Mouse (Mus musculus) liver, embryonic 11.5 days (tissue): Measurements from ENCODE around the gene Olfr954. TPM values are rescaled to one million over a fixed set of nuclear protein-coding genes. Genes with fewer than 3 reads are reported as not detected.

ENCODE experiments used
- ATAC-seq: fragments of 200-750 bp; cut with Nextera tagmentation; replicated peaks from 2 replicates; pipeline ENCODE4 v1.8.0; 2017; ENCODE audit warnings: moderate number of reproducible peaks, mild to moderate bottlenecking, moderate TSS enrichment, moderate library complexity; ENCODE audit not compliant: low FRiP score
- DNase-seq: peaks from one replicate; pipeline ENCODE4 v3.0.0-alpha.2; 2017; ENCODE audit warnings: low spot score
- H3K27ac ChIP-seq: fragments of 300-500 bp; sonication (generic); 2 replicates; pipeline ENCODE4 v1.5.1; 2014; ENCODE audit warnings: mild to moderate bottlenecking, low read depth, low read length, control low read depth
- H3K27me3 ChIP-seq: fragments of 300-500 bp; sonication (generic); replicated peaks from 2 replicates; pipeline ENCODE4 v1.6.1; 2014; ENCODE audit warnings: low read length, mixed read lengths; ENCODE audit not compliant: control insufficient read depth, insufficient read depth
- H3K36me3 ChIP-seq: fragments of 300-500 bp; sonication (generic); 2 replicates; pipeline ENCODE4 v1.6.1; 2014; ENCODE audit warnings: mild to moderate bottlenecking, low read length, moderate library complexity, mixed read lengths; ENCODE audit not compliant: control insufficient read depth, insufficient read depth
- H3K4me1 ChIP-seq: fragments of 300-500 bp; sonication (generic); replicated peaks from 2 replicates; pipeline ENCODE4 v1.6.1; 2014; ENCODE audit warnings: low read length, mixed read lengths; ENCODE audit not compliant: control insufficient read depth, insufficient read depth
- H3K4me2 ChIP-seq: fragments of 300-500 bp; sonication (generic); 2 replicates; pipeline ENCODE4 v1.6.1; 2014; ENCODE audit warnings: mild to moderate bottlenecking, control low read depth, moderate library complexity
- H3K4me3 ChIP-seq: fragments of 300-500 bp; sonication (generic); 2 replicates; pipeline ENCODE4 v1.5.1; 2014; ENCODE audit warnings: low read depth, low read length, control low read depth
- H3K9ac ChIP-seq: fragments of 300-500 bp; sonication (generic); 2 replicates; pipeline ENCODE4 v1.6.1; 2014; ENCODE audit warnings: low read depth, low read length, control low read depth
- H3K9me3 ChIP-seq: fragments of 300-500 bp; sonication (generic); 2 replicates; pipeline ENCODE4 v1.6.1; 2016; ENCODE audit warnings: low read length, inconsistent platforms, mixed read lengths; ENCODE audit not compliant: control insufficient read depth
- WGBS: fragments of 180-500 bp; shearing (Covaris S2); extraction: QIAGEN DNeasy Blood & Tissue Kit; methylation state at CpG from one replicate; pipeline ENCODE4 v1.1.7; 2014; 5-methylcytosine and 5-hydroxymethylcytosine counted together
- polyA plus RNA-seq: library from polyadenylated mRNA; unstranded; fragments of >200 nt; fragmentation: Nextera tagmentation; extraction: Ambion mirVana; gene quantifications from 2 replicates; pipeline ENCODE4 v1.2.1, GENCODE M21; 2014

Gene Olfr954
- not detected in 2 replicates for polyA plus RNA-seq

GRCm38 (mm10) chr9:39456401-39456800 lies at the start of gene Olfr954:
Gene Olfr954, plus strand, starts transcription at chr9:39456701.
- no peak within 1 kb of the TSS for H3K9ac ChIP-seq
- no peak within 1 kb of the TSS for H3K27ac ChIP-seq
- no peaks in the 10 kb centered on the region for H3K9me3 ChIP-seq
- no peak within 1 kb of the TSS for H3K4me2 ChIP-seq
- no peaks in the 10 kb centered on the region for H3K36me3 ChIP-seq
- H3K27me3 ChIP-seq: no peaks in the 10 kb centered on the region
- H3K4me3 ChIP-seq: no peak within 1 kb of the TSS
- ATAC-seq (no peak), DNase-seq (no peak)
- no peaks in the 10 kb centered on the region for H3K4me1 ChIP-seq
- WGBS: 74% methylated on average over 6 of the region's 6 CpGs

DNA sequence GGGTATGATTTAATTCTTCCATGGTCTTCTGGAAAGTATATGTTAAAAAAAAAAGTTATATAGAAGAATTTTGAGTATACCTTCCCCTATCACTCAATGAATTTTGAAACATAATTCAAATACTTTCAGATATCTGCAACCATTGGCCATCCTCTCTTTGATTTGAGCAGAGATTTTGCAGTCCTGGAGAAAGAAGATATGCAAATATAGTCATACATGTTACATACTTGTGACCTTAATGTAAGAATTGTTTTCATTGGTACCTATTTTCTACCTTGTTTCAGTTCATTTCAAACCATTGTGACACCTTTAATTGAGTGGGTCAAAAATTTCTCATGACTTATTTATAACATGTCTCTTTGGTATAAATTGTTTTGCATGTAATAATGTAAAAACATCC lies 29.5 kb upstream of the Olfr954 start, which contains the start of gene Olfr952:
Olfr952 (minus strand) TSS at position 101 of the 400 bp plus-strand sequence.
- Histone ChIP-seq H3K4me3 (no peak within 1 kb of the TSS), H3K36me3 (no peaks in the 10 kb centered on the region), H3K4me2 (no peak within 1 kb of the TSS), H3K4me1 (no peaks in the 10 kb centered on the region), H3K9ac (no peak within 1 kb of the TSS), H3K9me3 (no peaks in the 10 kb centered on the region), H3K27ac (no peak within 1 kb of the TSS), H3K27me3 (no peaks in the 10 kb centered on the region)
- DNase-seq: no peak
- no peak for ATAC-seq

GRCm38 (mm10) chr9:39471844-39472243 lies 15.3 kb downstream of the Olfr954 start, which contains the start of gene Olfr955:
Gene Olfr955, minus strand, starts transcription at chr9:39471944.
- Histone ChIP-seq H3K9me3 (no peaks in the 10 kb centered on the region), H3K4me1 (no peaks in the 10 kb centered on the region), H3K4me3 (no peak within 1 kb of the TSS), H3K9ac (no peak within 1 kb of the TSS), H3K4me2 (no peak within 1 kb of the TSS), H3K27ac (no peak within 1 kb of the TSS), H3K27me3 (no peaks in the 10 kb centered on the region), H3K36me3 (no peaks in the 10 kb centered on the region)
- DNase-seq: no peak
- no peak for ATAC-seq
- WGBS: 56% methylated on average over 1 of the region's 1 CpGs

DNA sequence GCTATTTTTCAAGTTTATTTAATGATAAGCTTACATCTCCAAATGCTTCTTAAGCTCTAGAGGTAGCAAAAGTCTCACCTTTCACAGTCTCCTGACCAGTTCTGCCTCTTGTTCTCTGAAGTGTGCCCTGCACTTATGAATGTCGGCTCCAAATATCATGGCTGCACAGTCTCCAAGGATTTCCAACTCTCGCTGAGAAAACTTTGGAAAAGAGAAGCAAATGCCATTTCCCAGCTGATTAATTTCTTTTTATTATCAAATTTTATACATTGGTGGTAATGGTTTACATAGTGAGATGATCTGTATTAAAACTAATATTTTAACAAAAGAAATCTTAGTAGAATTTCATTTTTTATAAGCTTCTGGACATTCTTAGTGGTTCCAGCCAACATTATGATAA lies 37.4 kb downstream of the Olfr954 start, which contains the start of gene Olfr44:
Olfr44 (minus strand) TSS at position 101 of the 400 bp plus-strand sequence.
- H3K9me3 ChIP-seq: no peaks in the 10 kb centered on the region
- H3K36me3 ChIP-seq: no peaks in the 10 kb centered on the region
- no peak within 1 kb of the TSS for H3K9ac ChIP-seq
- H3K27ac ChIP-seq: no peak within 1 kb of the TSS
- no peak within 1 kb of the TSS for H3K4me3 ChIP-seq
- ATAC-seq (no peak), DNase-seq (no peak)
- H3K27me3 ChIP-seq: no peaks in the 10 kb centered on the region
- no peak within 1 kb of the TSS for H3K4me2 ChIP-seq
- no peaks in the 10 kb centered on the region for H3K4me1 ChIP-seq
- WGBS: 90% methylated on average over 2 of the region's 2 CpGs

DNA sequence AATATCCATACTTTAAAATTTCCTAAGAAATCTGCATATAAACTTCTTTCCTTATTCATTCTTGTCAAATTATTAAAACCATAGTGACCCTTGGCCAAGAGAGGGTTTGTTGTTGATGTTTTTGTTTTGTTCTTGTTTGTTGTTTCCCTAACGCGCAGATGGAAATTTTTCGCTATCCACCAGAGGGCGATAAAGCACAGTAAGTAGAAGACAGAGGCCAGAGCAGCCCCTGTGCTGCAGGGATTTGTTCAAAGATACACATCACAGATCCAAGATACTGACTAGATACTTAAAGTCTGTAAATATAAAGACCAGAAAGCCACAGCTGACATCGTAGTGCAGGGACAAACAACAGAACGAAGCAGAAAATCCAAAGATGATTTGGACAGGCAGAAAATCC lies 52.5 kb downstream of the Olfr954 start:
- Histone ChIP-seq H3K4me3 (no peak overlapping the region), H3K9ac (no peak overlapping the region), H3K9me3 (no peaks in the 10 kb centered on the region), H3K4me1 (no peaks in the 10 kb centered on the region), H3K4me2 (no peak overlapping the region), H3K27ac (no peak overlapping the region), H3K36me3 (no peaks in the 10 kb centered on the region), H3K27me3 (no peaks in the 10 kb centered on the region)
- DNase-seq (no peak), ATAC-seq (no peak)
- 10% methylated on average over 6 of the region's 6 CpGs for WGBS

- 78% methylated on average over 9 of the region's 9 CpGs for WGBS
- no peak for DNase-seq
These were observed 52.9 kb downstream of the Olfr954 start for GRCm38 (mm10) chr9:39509412-39509811.

More at GRCm38 (mm10) chr9:39509412-39509811, 52.9 kb downstream of the Olfr954 start:
- no peaks in the 10 kb centered on the region for H3K36me3 ChIP-seq
- no peak overlapping the region for H3K9ac ChIP-seq
- no peaks in the 10 kb centered on the region for H3K9me3 ChIP-seq
- no peak overlapping the region for H3K4me2 ChIP-seq
- no peak for ATAC-seq
- H3K27ac ChIP-seq: no peak overlapping the region
- H3K4me1 ChIP-seq: no peaks in the 10 kb centered on the region
- H3K27me3 ChIP-seq: no peaks in the 10 kb centered on the region
- H3K4me3 ChIP-seq: no peak overlapping the region

Other genes with a start within 250 kb of the Olfr954 start
- not detected in 2 replicates for gene Olfr1537, start 206.7 kb upstream of the Olfr954 start, polyA plus RNA-seq
- not detected in 2 replicates for gene Olfr945, start 179.9 kb upstream of the Olfr954 start, polyA plus RNA-seq
- gene Olfr948, start 130.7 kb upstream of the Olfr954 start, polyA plus RNA-seq: not detected in 2 replicates
- not detected in 2 replicates for gene Olfr951, start 69.3 kb upstream of the Olfr954 start, polyA plus RNA-seq
- not detected in 2 replicates for gene Olfr952, start 29.6 kb upstream of the Olfr954 start, polyA plus RNA-seq
- gene Olfr955, start 15.2 kb downstream of the Olfr954 start, polyA plus RNA-seq: not detected in 2 replicates
- gene Olfr44, start 37.3 kb downstream of the Olfr954 start, polyA plus RNA-seq: not detected in 2 replicates
- not detected in 2 replicates for gene Olfr957, start 59.1 kb downstream of the Olfr954 start, polyA plus RNA-seq
- not detected in 2 replicates for gene Olfr958, start 97.4 kb downstream of the Olfr954 start, polyA plus RNA-seq
- gene Olfr959, start 118.9 kb downstream of the Olfr954 start, polyA plus RNA-seq: not detected in 2 replicates
- gene AW551984, start 147.7 kb downstream of the Olfr954 start, polyA plus RNA-seq: 10.6 and 13.7 TPM in 2 replicates
- gene Olfr148, start 154.0 kb downstream of the Olfr954 start, polyA plus RNA-seq: not detected in 2 replicates
- gene Olfr960, start 164.7 kb downstream of the Olfr954 start, polyA plus RNA-seq: not detected in 2 replicates
- not detected in 2 replicates for gene Olfr961, start 188.4 kb downstream of the Olfr954 start, polyA plus RNA-seq
- not detected in 2 replicates for gene Olfr963, start 210.5 kb downstream of the Olfr954 start, polyA plus RNA-seq